Mouse (Mus musculus) midbrain, embryonic 16.5 days (tissue): Measurements from ENCODE around the gene Kcnn3. TPM values are rescaled to one million over a fixed set of nuclear protein-coding genes. Genes with fewer than 3 reads are reported as not detected.

Source experiments
- ATAC-seq: fragments of 200-750 bp; cut with Nextera tagmentation; 2 replicates; pipeline ENCODE4 v1.8.0; 2017; ENCODE audit warnings: moderate TSS enrichment
- H3K27ac ChIP-seq: fragments of 300-500 bp; sonication (generic); 2 replicates; pipeline ENCODE4 v1.5.1; 2014; ENCODE audit warnings: mild to moderate bottlenecking, low read length, mixed read lengths
- H3K27me3 ChIP-seq: fragments of 300-500 bp; sonication (generic); 2 replicates; pipeline ENCODE4 v1.6.1; 2014; ENCODE audit warnings: low read depth, low read length, mixed read lengths; ENCODE audit not compliant: control insufficient read depth, insufficient read depth
- H3K36me3 ChIP-seq: fragments of 300-500 bp; sonication (generic); 2 replicates; pipeline ENCODE4 v1.6.1; 2014; ENCODE audit warnings: mild to moderate bottlenecking, low read length, moderate library complexity, mixed read lengths; ENCODE audit not compliant: control insufficient read depth, insufficient read depth
- H3K4me1 ChIP-seq: fragments of 300-500 bp; sonication (generic); 2 replicates; pipeline ENCODE4 v1.6.1; 2014; ENCODE audit warnings: mild to moderate bottlenecking, low read length, mixed read lengths; ENCODE audit not compliant: control insufficient read depth, insufficient read depth
- H3K4me2 ChIP-seq: fragments of 300-500 bp; sonication (generic); 2 replicates; pipeline ENCODE4 v1.6.1; 2014; ENCODE audit warnings: mild to moderate bottlenecking, low read length, mixed read lengths
- H3K4me3 ChIP-seq: fragments of 300-500 bp; sonication (generic); 2 replicates; pipeline ENCODE4 v1.5.1; 2014; ENCODE audit warnings: low read depth, mild to moderate bottlenecking, low read length, moderate library complexity, mixed read lengths
- H3K9ac ChIP-seq: fragments of 300-500 bp; sonication (generic); 2 replicates; pipeline ENCODE4 v1.6.1; 2014; ENCODE audit warnings: low read depth, low read length, mixed read lengths
- H3K9me3 ChIP-seq: fragments of 300-500 bp; sonication (generic); replicated peaks from 2 replicates; pipeline ENCODE4 v1.6.1; 2014; ENCODE audit warnings: mild to moderate bottlenecking, low read length, mixed read lengths; ENCODE audit not compliant: control insufficient read depth, poor library complexity, severe bottlenecking
- WGBS: fragments of 180-500 bp; shearing (Covaris S2); extraction: QIAGEN DNeasy Blood & Tissue Kit; methylation state at CpG from one replicate; pipeline ENCODE4 v1.1.7; 2014; 5-methylcytosine and 5-hydroxymethylcytosine counted together
- polyA plus RNA-seq: library from polyadenylated mRNA; unstranded; fragments of >200 nt; fragmentation: Nextera tagmentation; extraction: Ambion mirVana; gene quantifications from 2 replicates; pipeline ENCODE4 v1.2.1, GENCODE M21; 2015

The Kcnn3 gene
- polyA plus RNA-seq, 1 experiment from 2014 or later: 10.0 TPM

- no peak overlapping the region for H3K4me3 ChIP-seq
- 36% methylated on average over 7 of the region's 7 CpGs for WGBS
- no peaks in the 10 kb centered on the region for H3K36me3 ChIP-seq
- ATAC-seq: no peak
- H3K27me3 ChIP-seq: no peaks in the 10 kb centered on the region
- H3K27ac ChIP-seq: peak overlapping the region; percentile 3; the same call in 1 of the 2 replicates
- no peaks in the 10 kb centered on the region for H3K9me3 ChIP-seq
- peaks cover 24% of the 10 kb centered on the region for H3K4me1 ChIP-seq
- H3K9ac ChIP-seq: no peak overlapping the region
- H3K4me2 ChIP-seq: no peak overlapping the region
Observed at GRCm38 (mm10) chr3:89601060-89601459, 81.1 kb downstream of the Kcnn3 start.

- no peak overlapping the region for H3K4me3 ChIP-seq
- no peak overlapping the region for H3K27ac ChIP-seq
- peaks cover 36% of the 10 kb centered on the region for H3K4me1 ChIP-seq
- H3K9me3 ChIP-seq: no peaks in the 10 kb centered on the region
- H3K36me3 ChIP-seq: no peaks in the 10 kb centered on the region
- H3K9ac ChIP-seq: no peak overlapping the region
- H3K4me2 ChIP-seq: no peak overlapping the region
- 94% methylated on average over 5 of the region's 5 CpGs for WGBS
- H3K27me3 ChIP-seq: no peaks in the 10 kb centered on the region
- no peak for ATAC-seq
Observed at GRCm38 (mm10) chr3:89603300-89603699, 83.3 kb downstream of the Kcnn3 start.

- Histone ChIP-seq H3K4me1 (peaks cover 36% of the 10 kb centered on the region), H3K9me3 (no peaks in the 10 kb centered on the region), H3K36me3 (0 out of 2 replicates have a peak, but pooled peaks cover 2% of the 10 kb centered on the region), H3K27me3 (no peaks in the 10 kb centered on the region), H3K27ac (peak overlapping the region; percentile 68), H3K9ac (no peak overlapping the region), H3K4me3 (no peak overlapping the region), H3K4me2 (no peak overlapping the region)
- WGBS: 43% methylated on average over 5 of the region's 5 CpGs
- ATAC-seq: peak; percentile 57
Observed at GRCm38 (mm10) chr3:89605235-89605634, 85.3 kb downstream of the Kcnn3 start.

GRCm38 (mm10) chr3:89607327-89607726, 87.4 kb downstream of the Kcnn3 start:
- no peaks in the 10 kb centered on the region for H3K27me3 ChIP-seq
- peaks cover 32% of the 10 kb centered on the region for H3K4me1 ChIP-seq
- H3K27ac ChIP-seq: peak overlapping the region; percentile 19; the same call in 1 of the 2 replicates
- no peaks in the 10 kb centered on the region for H3K9me3 ChIP-seq
- H3K4me3 ChIP-seq: no peak overlapping the region
- 0 out of 2 replicates have a peak, but pooled peaks cover 2% of the 10 kb centered on the region for H3K36me3 ChIP-seq
- no peak overlapping the region; the same call in 1 of the 2 replicates for H3K4me2 ChIP-seq
- peak overlapping the region; percentile 23; the same call in 1 of the 2 replicates for H3K9ac ChIP-seq
- peak; percentile 39; the same call in 1 of the 2 replicates for ATAC-seq
- 23% methylated on average over 1 of the region's 1 CpGs for WGBS

GRCm38 (mm10) chr3:89612048-89612447, 92.1 kb downstream of the Kcnn3 start:
- no peak overlapping the region for H3K4me3 ChIP-seq
- 75% methylated on average over 5 of the region's 5 CpGs for WGBS
- H3K36me3 ChIP-seq: 0 out of 2 replicates have a peak, but pooled peaks cover 2% of the 10 kb centered on the region
- H3K9ac ChIP-seq: no peak overlapping the region
- no peaks in the 10 kb centered on the region for H3K9me3 ChIP-seq
- peaks cover 21% of the 10 kb centered on the region for H3K4me1 ChIP-seq
- no peak overlapping the region for H3K27ac ChIP-seq
- ATAC-seq: no peak
- no peaks in the 10 kb centered on the region for H3K27me3 ChIP-seq
- no peak overlapping the region for H3K4me2 ChIP-seq

- Histone ChIP-seq H3K36me3 (0 out of 2 replicates have a peak, but pooled peaks cover 2% of the 10 kb centered on the region), H3K4me1 (peaks cover 18% of the 10 kb centered on the region), H3K4me2 (no peak overlapping the region), H3K27ac (peak overlapping the region; percentile 78), H3K4me3 (no peak overlapping the region), H3K9me3 (no peaks in the 10 kb centered on the region), H3K27me3 (no peaks in the 10 kb centered on the region), H3K9ac (peak overlapping the region; percentile 7; the same call in 1 of the 2 replicates)
- ATAC-seq: peak; percentile 67
- WGBS: 28% methylated on average over 18 of the region's 18 CpGs
Observed at GRCm38 (mm10) chr3:89613526-89614523, 93.9 kb downstream of the Kcnn3 start.

- Histone ChIP-seq H3K4me2 (no peak overlapping the region), H3K9me3 (no peaks in the 10 kb centered on the region), H3K27me3 (no peaks in the 10 kb centered on the region), H3K4me1 (peaks cover 16% of the 10 kb centered on the region), H3K4me3 (no peak overlapping the region), H3K27ac (no peak overlapping the region), H3K9ac (no peak overlapping the region), H3K36me3 (no peaks in the 10 kb centered on the region)
- ATAC-seq: no peak
- 63% methylated on average over 6 of the region's 6 CpGs for WGBS
Observed at GRCm38 (mm10) chr3:89616861-89617260, 96.9 kb downstream of the Kcnn3 start.

- no peaks in the 10 kb centered on the region for H3K27me3 ChIP-seq
- H3K36me3 ChIP-seq: no peaks in the 10 kb centered on the region
- H3K27ac ChIP-seq: no peak overlapping the region
- H3K4me1 ChIP-seq: peaks cover 17% of the 10 kb centered on the region
- WGBS: 93% methylated on average over 2 of the region's 2 CpGs
- H3K4me3 ChIP-seq: no peak overlapping the region
- H3K4me2 ChIP-seq: no peak overlapping the region
- no peak for ATAC-seq
- no peak overlapping the region for H3K9ac ChIP-seq
- H3K9me3 ChIP-seq: no peaks in the 10 kb centered on the region
Observed at GRCm38 (mm10) chr3:89617360-89617759, 97.4 kb downstream of the Kcnn3 start.

- H3K4me1 ChIP-seq: peaks cover 40% of the 10 kb centered on the region
- no peaks in the 10 kb centered on the region for H3K9me3 ChIP-seq
- WGBS: 4% methylated on average over 6 of the region's 6 CpGs
- no peak overlapping the region for H3K9ac ChIP-seq
- no peaks in the 10 kb centered on the region for H3K27me3 ChIP-seq
- H3K4me2 ChIP-seq: no peak overlapping the region
- no peak overlapping the region for H3K4me3 ChIP-seq
- ATAC-seq: peak; percentile 60; the same call in 1 of the 2 replicates
- peak overlapping the region; percentile 69 for H3K27ac ChIP-seq
- no peaks in the 10 kb centered on the region for H3K36me3 ChIP-seq
Observed at GRCm38 (mm10) chr3:89622825-89623224, 102.9 kb downstream of the Kcnn3 start.
